Mouse (Mus musculus) liver, adult 2 months (tissue): ENCODE measurements around the gene Bag6. TPM values are rescaled to one million over a fixed set of nuclear protein-coding genes. Genes with fewer than 3 reads are reported as not detected.
A peak's percentile ranks its signal among the peaks of the same experiment; 100 is the strongest.

ENCODE experiments used
- DNase-seq: peaks from one replicate; pipeline ENCODE4 v3.0.0-alpha.2; 2011; ENCODE audit warnings: low read depth, low spot score; ENCODE audit errors: extremely low read depth
- H3K27ac ChIP-seq: fragments of 200-500 bp; replicated peaks from 2 replicates; pipeline ENCODE4 v1.5.1; 2012; ENCODE audit warnings: low read depth, mild to moderate bottlenecking, control low read depth, inconsistent platforms, low read length; ENCODE audit not compliant: insufficient read depth
- H3K27me3 ChIP-seq: fragments of 200-500 bp; 2 replicates; pipeline ENCODE4 v1.6.1; 2012; ENCODE audit warnings: mild to moderate bottlenecking, moderate library complexity, low read length, inconsistent platforms; ENCODE audit not compliant: control insufficient read depth, insufficient read depth
- H3K36me3 ChIP-seq: fragments of 200-500 bp; 2 replicates; pipeline ENCODE4 v1.6.1; 2012; ENCODE audit warnings: low read length, inconsistent platforms; ENCODE audit not compliant: control insufficient read depth, insufficient read depth
- H3K4me1 ChIP-seq: fragments of 200-500 bp; 2 replicates; pipeline ENCODE4 v1.6.1; 2011; ENCODE audit warnings: low read length; ENCODE audit not compliant: control insufficient read depth, insufficient read depth
- H3K4me3 ChIP-seq: fragments of 200-500 bp; 2 replicates; pipeline ENCODE4 v1.5.1; 2011; ENCODE audit warnings: low read depth, mild to moderate bottlenecking, control low read depth, low read length, moderate library complexity; ENCODE audit not compliant: insufficient read depth
- H3K79me2 ChIP-seq: fragments of 200-500 bp; 2 replicates; pipeline ENCODE4 v1.6.1; 2012; ENCODE audit warnings: inconsistent platforms, mild to moderate bottlenecking, low read length, moderate library complexity; ENCODE audit not compliant: control insufficient read depth, insufficient read depth
- H3K9ac ChIP-seq: fragments of 200-500 bp; 2 replicates; pipeline ENCODE4 v1.6.1; 2012; ENCODE audit warnings: low read depth, mild to moderate bottlenecking, control low read depth, inconsistent platforms, low read length
- CTCF ChIP-seq: fragments of 200-500 bp; IDR thresholded peaks from 2 replicates; pipeline ENCODE4 v1.5.1; 2011; ENCODE audit warnings: low read depth, low read length, control low read depth
- POLR2A ChIP-seq: fragments of 200-500 bp; IDR thresholded peaks from 2 replicates; pipeline ENCODE4 v1.6.1; 2011; ENCODE audit warnings: low read length, control low read depth; ENCODE audit not compliant: insufficient read depth; ENCODE audit errors: extremely low read depth
- WGBS: fragments of 180-500 bp; shearing (Covaris S2); methylation state at CpG from one replicate; pipeline ENCODE4 v1.1.7; 2018; 5-methylcytosine and 5-hydroxymethylcytosine counted together
- polyA plus RNA-seq: library from polyadenylated mRNA; depleted of rRNA; stranded (reverse); fragments of >200 nt; gene quantifications from 2 replicates; pipeline ENCODE4 v1.2.3, GENCODE M21; 2012
- total RNA-seq: library from RNA; depleted of rRNA; stranded (reverse); fragments of >200 nt; gene quantifications from 2 replicates; pipeline ENCODE4 v1.2.3, GENCODE M21; 2014

Bag6 gene
- total and polyA plus RNA-seq, 2 experiments = 28.1 to 119 TPM

DNA sequence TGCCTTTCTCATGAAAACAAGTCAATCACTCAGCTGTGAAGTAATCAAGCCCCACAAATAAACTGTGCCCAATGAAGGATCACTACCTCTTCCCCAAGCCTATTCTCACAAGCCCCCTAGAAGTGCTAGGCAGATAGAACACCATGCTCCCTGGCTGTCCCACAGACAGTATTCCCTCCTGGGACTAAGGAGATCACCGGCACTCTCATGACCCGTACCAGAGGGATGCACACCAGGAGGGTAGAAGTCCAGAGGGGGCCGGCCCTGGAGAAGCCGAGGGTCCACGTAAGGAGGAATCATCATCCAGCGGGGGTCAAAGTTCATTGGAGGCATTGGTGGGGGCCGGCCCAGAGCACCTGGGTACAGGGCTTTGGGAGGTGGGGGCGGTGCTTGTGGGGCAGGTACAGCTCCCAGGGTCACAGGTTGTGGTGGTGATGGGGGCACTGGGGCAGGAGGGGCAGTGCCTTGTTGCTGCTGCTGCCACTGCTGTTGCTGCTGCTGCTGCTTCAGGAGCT lies 22.7 kb downstream of the Bag6 start:
- Histone ChIP-seq H3K79me2 (peaks cover 27% of the 10 kb centered on the region), H3K27ac (no peak overlapping the region), H3K4me3 (no peak overlapping the region), H3K36me3 (peaks cover 82% of the 10 kb centered on the region), H3K4me1 (no peaks in the 10 kb centered on the region; the same call in 1 of the 2 replicates), H3K9ac (no peak overlapping the region), H3K27me3 (no peaks in the 10 kb centered on the region)
- no peak for DNase-seq
- TF ChIP-seq POLR2A (no peak), CTCF (no peak)
- WGBS = 94% methylated on average over 8 of the region's 8 CpGs

DNA sequence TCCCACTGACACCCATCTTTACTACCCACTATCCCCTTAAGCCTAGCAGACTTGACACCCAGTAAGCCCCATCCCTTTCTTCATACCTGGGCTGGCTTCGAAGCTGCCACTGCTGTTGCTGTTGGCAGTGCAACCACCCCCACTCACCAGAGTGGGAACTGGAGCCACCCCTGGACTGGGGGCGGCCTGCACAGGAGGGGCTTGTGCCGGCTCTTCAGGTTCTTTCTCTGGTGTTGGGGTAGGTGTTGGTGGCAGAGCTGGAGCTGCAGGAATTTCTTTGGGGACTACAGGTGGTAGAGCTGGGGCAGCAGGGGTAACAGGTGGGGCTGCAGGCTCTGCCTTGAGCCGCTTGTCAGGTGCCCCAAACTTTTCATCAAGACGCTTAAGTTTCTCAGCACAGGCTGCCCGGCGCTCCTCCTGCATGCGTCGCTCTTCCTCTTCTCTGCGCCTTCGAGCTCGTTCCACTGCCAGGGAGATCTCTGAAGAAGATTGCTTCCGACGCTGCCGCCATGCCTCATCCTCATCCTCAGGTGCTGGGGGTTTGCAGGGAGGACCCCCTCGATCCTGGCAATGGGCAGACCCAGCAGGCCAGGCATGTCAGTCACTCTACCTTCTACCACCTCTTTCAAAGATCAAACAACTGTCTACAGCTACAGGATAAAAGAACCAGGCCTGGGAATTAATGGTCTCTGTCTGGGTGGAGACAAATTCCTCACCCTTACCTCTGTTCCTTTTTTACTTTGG lies 24.0 kb downstream of the Bag6 start:
- no peak for TF ChIP-seq CTCF
- no peak for TF ChIP-seq POLR2A
- Histone ChIP-seq H3K4me3 (no peak overlapping the region), H3K4me1 (peaks cover 2% of the 10 kb centered on the region), H3K9ac (no peak overlapping the region), H3K36me3 (peaks cover 70% of the 10 kb centered on the region), H3K79me2 (peaks cover 34% of the 10 kb centered on the region), H3K27me3 (no peaks in the 10 kb centered on the region), H3K27ac (no peak overlapping the region)
- 90% methylated on average over 16 of the region's 16 CpGs for WGBS
- DNase-seq = no peak

DNA sequence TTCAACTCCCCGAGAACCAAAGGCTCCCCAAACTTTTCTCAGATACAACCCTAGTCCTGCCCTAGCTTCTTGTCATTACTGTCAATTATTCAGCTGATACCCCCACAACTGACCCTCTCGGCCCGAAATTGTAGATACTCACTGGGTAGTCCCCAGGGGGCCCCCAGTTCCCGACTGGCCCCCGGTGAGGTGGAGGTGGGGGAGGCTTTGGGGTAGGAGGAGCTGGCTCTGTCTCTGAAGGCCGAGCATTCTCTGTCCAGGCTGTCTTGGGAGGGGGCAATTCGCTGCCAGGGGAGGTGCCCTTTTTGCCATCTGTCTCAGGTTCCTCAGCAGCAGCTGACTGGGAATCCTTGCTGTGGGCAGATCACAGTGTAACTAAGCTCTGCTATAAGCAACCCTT lies 24.7 kb downstream of the Bag6 start:
- Histone ChIP-seq H3K27ac (no peak overlapping the region), H3K4me3 (no peak overlapping the region), H3K27me3 (no peaks in the 10 kb centered on the region), H3K9ac (no peak overlapping the region), H3K36me3 (peaks cover 64% of the 10 kb centered on the region), H3K79me2 (peaks cover 39% of the 10 kb centered on the region), H3K4me1 (peaks cover 2% of the 10 kb centered on the region)
- WGBS = 92% methylated on average over 7 of the region's 7 CpGs
- DNase-seq = no peak
- TF ChIP-seq CTCF = no peak
- TF ChIP-seq POLR2A = no peak

DNA sequence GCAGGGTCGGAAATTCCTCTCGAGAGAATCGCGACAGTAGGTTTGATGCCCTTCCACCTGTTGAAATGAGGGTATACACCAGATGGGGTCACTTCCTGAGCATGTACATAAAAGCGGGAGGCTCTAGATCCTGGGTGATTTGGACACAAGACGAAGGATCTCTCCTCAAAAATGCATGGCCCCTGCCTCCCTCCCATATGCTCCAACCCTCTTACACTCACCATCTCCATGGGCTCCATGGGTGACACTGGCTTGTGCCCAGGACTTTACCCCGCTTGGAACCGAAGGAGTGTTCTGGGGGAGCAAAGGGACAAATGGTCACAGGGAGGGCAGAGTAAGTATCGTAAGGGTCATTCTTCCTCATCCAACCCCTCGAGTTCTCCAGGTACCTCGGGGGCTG lies 26.4 kb downstream of the Bag6 start:
- Histone ChIP-seq H3K79me2 (peaks cover 39% of the 10 kb centered on the region), H3K4me3 (no peak overlapping the region), H3K27ac (no peak overlapping the region), H3K27me3 (no peaks in the 10 kb centered on the region), H3K4me1 (peaks cover 5% of the 10 kb centered on the region), H3K36me3 (peaks cover 52% of the 10 kb centered on the region), H3K9ac (no peak overlapping the region)
- TF ChIP-seq POLR2A (no peak), CTCF (no peak)
- 78% methylated on average over 11 of the region's 11 CpGs for WGBS
- no peak for DNase-seq

DNA sequence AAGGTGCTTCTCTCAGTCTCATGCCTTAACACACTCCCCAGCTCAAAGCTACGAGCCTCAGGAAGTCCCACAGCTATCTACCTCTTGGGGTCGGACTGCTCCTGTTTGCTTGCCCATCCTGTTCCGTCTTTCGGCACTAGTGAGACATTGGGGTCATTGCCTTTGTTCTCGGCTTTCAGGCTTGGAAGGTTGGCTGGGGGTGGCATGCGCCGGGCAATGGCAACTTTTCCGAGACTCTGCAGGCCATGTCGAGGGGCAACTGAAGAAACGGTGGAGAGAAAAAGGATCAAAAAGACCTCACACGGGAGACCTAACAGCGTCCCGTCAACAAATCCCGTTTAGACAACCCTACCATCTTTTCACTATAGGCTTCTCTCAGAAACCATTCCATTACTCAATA lies 27.1 kb downstream of the Bag6 start:
- TF ChIP-seq POLR2A = no peak
- no peak for TF ChIP-seq CTCF
- Histone ChIP-seq H3K4me3 (no peak overlapping the region), H3K9ac (no peak overlapping the region), H3K4me1 (peaks cover 5% of the 10 kb centered on the region), H3K27ac (no peak overlapping the region), H3K36me3 (peaks cover 46% of the 10 kb centered on the region), H3K27me3 (no peaks in the 10 kb centered on the region), H3K79me2 (peaks cover 39% of the 10 kb centered on the region)
- 72% methylated on average over 14 of the region's 14 CpGs for WGBS
- no peak for DNase-seq

DNA sequence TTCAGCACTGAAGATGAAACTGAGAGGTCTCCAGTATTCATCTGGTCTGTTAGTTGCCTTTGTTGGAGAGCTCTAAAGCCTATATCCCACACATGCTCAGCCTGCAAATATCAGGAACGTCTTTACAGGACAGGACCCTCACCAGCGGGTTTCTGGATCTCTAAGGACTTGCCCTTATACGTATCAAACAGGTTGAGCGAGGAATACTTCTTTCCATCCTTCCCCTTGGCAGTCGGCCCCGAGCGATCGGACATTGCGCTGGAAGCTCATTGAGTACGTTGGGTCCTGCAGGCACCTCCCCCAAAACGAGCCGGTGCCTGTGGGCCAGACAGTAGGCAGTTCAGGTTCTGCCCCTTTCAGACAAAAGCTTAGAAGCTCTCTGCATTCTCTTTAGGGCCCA lies 27.8 kb downstream of the Bag6 start:
- TF ChIP-seq POLR2A = no peak
- TF ChIP-seq CTCF = no peak
- Histone ChIP-seq H3K36me3 (peaks cover 41% of the 10 kb centered on the region), H3K79me2 (peaks cover 39% of the 10 kb centered on the region), H3K4me3 (no peak overlapping the region), H3K4me1 (peaks cover 5% of the 10 kb centered on the region), H3K27me3 (no peaks in the 10 kb centered on the region), H3K9ac (no peak overlapping the region), H3K27ac (no peak overlapping the region)
- WGBS = 8% methylated on average over 12 of the region's 12 CpGs
- peak; percentile 49 for DNase-seq
